Mouse (Mus musculus): Measurements from ENCODE around the gene Mydgf. TPM values are rescaled to one million over a fixed set of nuclear protein-coding genes. Genes with fewer than 3 reads are reported as not detected.

Mydgf gene
- polyA plus RNA-seq, 1 experiment from 2014 or later = 94.7 TPM

GRCm38 (mm10) chr17:56164510-56164909, 19.2 kb downstream of the Mydgf start:
- no peaks in the 10 kb centered on the region for H3K36me3 ChIP-seq (ENCODE audit: control insufficient read depth, insufficient read depth, low read length)
- no peak overlapping the region for H3K9ac ChIP-seq (replicated peaks; ENCODE audit: low read depth, low read length)
- no peak for ATAC-seq (ENCODE audit: insufficient number of reproducible peaks, insufficient read depth, low FRiP score, low read depth)
- H3K27me3 ChIP-seq (ENCODE audit: control insufficient read depth, insufficient read depth, low read length) = no peaks in the 10 kb centered on the region
- peaks cover 16% of the 10 kb centered on the region for H3K4me1 ChIP-seq (ENCODE audit: control insufficient read depth, insufficient read depth, low read length)
- WGBS = 78% methylated on average over 3 of the region's 3 CpGs
- H3K27ac ChIP-seq (ENCODE audit: low read length) = no peak overlapping the region
- no peak overlapping the region for H3K4me2 ChIP-seq (replicated peaks; ENCODE audit: low read depth, low read length)
- H3K4me3 ChIP-seq (ENCODE audit: low read depth, low read length) = no peak overlapping the region
- no peaks in the 10 kb centered on the region for H3K9me3 ChIP-seq (ENCODE audit: control insufficient read depth, low read depth, low read length)

DNA sequence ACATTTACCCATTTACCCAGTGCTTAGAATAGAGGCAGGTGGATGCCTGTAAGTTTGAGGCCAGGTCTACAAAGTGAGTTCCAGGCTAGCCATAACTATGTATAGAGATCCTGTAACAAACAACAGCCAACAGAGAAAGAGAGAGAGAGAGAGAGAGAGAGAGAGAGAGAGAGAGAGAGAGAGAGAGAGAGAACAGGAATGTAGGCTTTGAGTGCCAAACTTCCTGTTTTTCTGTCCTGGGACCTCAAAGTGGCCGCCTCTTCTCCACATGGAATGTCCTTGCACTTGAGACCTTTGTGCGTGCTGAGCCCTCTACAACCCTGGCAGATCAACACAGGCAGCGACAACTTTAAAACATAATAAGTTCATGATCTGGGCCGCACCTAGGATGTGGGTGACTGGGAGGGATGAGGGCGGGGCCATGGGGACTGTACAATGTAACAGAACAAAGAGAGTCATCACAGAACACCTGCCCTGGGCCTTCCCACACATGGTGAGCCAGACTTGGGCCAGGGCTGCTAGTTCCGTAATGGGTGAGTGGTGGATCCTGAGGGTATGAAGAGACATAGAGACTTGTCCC, 20.1 kb downstream of the Mydgf start:
- WGBS = 65% methylated on average over 6 of the region's 6 CpGs
- H3K4me2 ChIP-seq (replicated peaks; ENCODE audit: low read depth, low read length) = peak overlapping the region; percentile 73
- ATAC-seq (ENCODE audit: insufficient number of reproducible peaks, insufficient read depth, low FRiP score, low read depth) = no peak
- H3K4me3 ChIP-seq (ENCODE audit: low read depth, low read length) = no peak overlapping the region
- no peak overlapping the region; the same call in 1 of the 2 replicates for H3K9ac ChIP-seq (replicated peaks; ENCODE audit: low read depth, low read length)
- H3K36me3 ChIP-seq (ENCODE audit: control insufficient read depth, insufficient read depth, low read length) = no peaks in the 10 kb centered on the region
- no peaks in the 10 kb centered on the region for H3K27me3 ChIP-seq (ENCODE audit: control insufficient read depth, insufficient read depth, low read length)
- peaks cover 16% of the 10 kb centered on the region for H3K4me1 ChIP-seq (ENCODE audit: control insufficient read depth, insufficient read depth, low read length)
- no peaks in the 10 kb centered on the region for H3K9me3 ChIP-seq (ENCODE audit: control insufficient read depth, low read depth, low read length)
- H3K27ac ChIP-seq (ENCODE audit: low read length) = no peak overlapping the region

- Histone ChIP-seq H3K4me3 (ENCODE audit: low read depth, low read length) (peak within 1 kb of the TSS; percentile 40), H3K4me2 (replicated peaks; ENCODE audit: low read depth, low read length) (peak within 1 kb of the TSS; percentile 73), H3K9ac (replicated peaks; ENCODE audit: low read depth, low read length) (peak within 1 kb of the TSS; percentile 30; the same call in 1 of the 2 replicates), H3K27me3 (ENCODE audit: control insufficient read depth, insufficient read depth, low read length) (no peaks in the 10 kb centered on the region), H3K4me1 (ENCODE audit: control insufficient read depth, insufficient read depth, low read length) (peaks cover 16% of the 10 kb centered on the region), H3K9me3 (ENCODE audit: control insufficient read depth, low read depth, low read length) (no peaks in the 10 kb centered on the region), H3K27ac (ENCODE audit: low read length) (no peak within 1 kb of the TSS), H3K36me3 (ENCODE audit: control insufficient read depth, insufficient read depth, low read length) (no peaks in the 10 kb centered on the region)
- 1% methylated on average over 30 of the region's 30 CpGs for WGBS
- ATAC-seq (ENCODE audit: insufficient number of reproducible peaks, insufficient read depth, low FRiP score, low read depth) = peak; percentile 97
Observed at GRCm38 (mm10) chr17:56162231-56162774, 21.4 kb downstream of the Mydgf start, which contains the start of gene Tnfaip8l1. Tnfaip8l1 (plus strand) TSS chr17:56162477.

DNA sequence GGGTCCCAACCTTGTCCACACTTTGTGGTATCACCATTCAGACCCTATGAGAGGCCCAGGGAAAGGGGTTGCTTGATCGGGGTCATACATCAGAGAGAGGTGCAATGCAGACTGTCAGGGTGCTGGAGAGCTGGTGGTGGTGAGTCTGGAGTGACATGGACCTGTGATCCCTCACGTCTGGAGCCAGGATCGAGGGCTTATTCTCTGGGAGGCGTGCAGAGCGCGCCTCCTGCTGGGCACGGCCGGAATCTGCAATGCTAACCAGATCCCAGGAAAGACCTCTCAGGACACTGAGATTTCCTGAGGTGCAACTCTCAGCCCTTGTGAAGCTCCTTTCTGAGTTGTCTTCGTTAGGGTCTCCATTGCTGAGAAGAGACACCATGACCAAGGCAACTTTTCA, 24.0 kb downstream of the Mydgf start:
- Histone ChIP-seq H3K27ac (ENCODE audit: low read length) (no peak overlapping the region), H3K9me3 (ENCODE audit: control insufficient read depth, low read depth, low read length) (no peaks in the 10 kb centered on the region), H3K36me3 (ENCODE audit: control insufficient read depth, insufficient read depth, low read length) (no peaks in the 10 kb centered on the region), H3K27me3 (ENCODE audit: control insufficient read depth, insufficient read depth, low read length) (no peaks in the 10 kb centered on the region), H3K9ac (replicated peaks; ENCODE audit: low read depth, low read length) (no peak overlapping the region), H3K4me1 (ENCODE audit: control insufficient read depth, insufficient read depth, low read length) (peaks cover 16% of the 10 kb centered on the region), H3K4me2 (replicated peaks; ENCODE audit: low read depth, low read length) (no peak overlapping the region), H3K4me3 (ENCODE audit: low read depth, low read length) (no peak overlapping the region)
- ATAC-seq (ENCODE audit: insufficient number of reproducible peaks, insufficient read depth, low FRiP score, low read depth) = no peak
- 1% methylated on average over 9 of the region's 9 CpGs for WGBS

- Histone ChIP-seq H3K4me3 (ENCODE audit: low read depth, low read length) (no peak overlapping the region), H3K27ac (ENCODE audit: low read length) (no peak overlapping the region), H3K4me1 (ENCODE audit: control insufficient read depth, insufficient read depth, low read length) (0 out of 2 replicates have a peak, but pooled peaks cover 3% of the 10 kb centered on the region), H3K9me3 (ENCODE audit: control insufficient read depth, low read depth, low read length) (no peaks in the 10 kb centered on the region), H3K9ac (replicated peaks; ENCODE audit: low read depth, low read length) (no peak overlapping the region), H3K27me3 (ENCODE audit: control insufficient read depth, insufficient read depth, low read length) (peaks cover 5% of the 10 kb centered on the region), H3K4me2 (replicated peaks; ENCODE audit: low read depth, low read length) (no peak overlapping the region), H3K36me3 (ENCODE audit: control insufficient read depth, insufficient read depth, low read length) (no peaks in the 10 kb centered on the region)
- WGBS = 31% methylated on average over 9 of the region's 9 CpGs
- ATAC-seq (ENCODE audit: insufficient number of reproducible peaks, insufficient read depth, low FRiP score, low read depth) = peak; percentile 63; the same call in 1 of the 2 replicates
Observed at GRCm38 (mm10) chr17:56153643-56154042, 30.1 kb downstream of the Mydgf start.

GRCm38 (mm10) chr17:56149897-56150296, 33.8 kb downstream of the Mydgf start:
- whole genome bisulfite sequencing = 53% methylated on average over 2 of the region's 2 CpGs
- peaks cover 15% of the 10 kb centered on the region for H3K27me3 ChIP-seq (ENCODE audit: control insufficient read depth, insufficient read depth, low read length)

DNA sequence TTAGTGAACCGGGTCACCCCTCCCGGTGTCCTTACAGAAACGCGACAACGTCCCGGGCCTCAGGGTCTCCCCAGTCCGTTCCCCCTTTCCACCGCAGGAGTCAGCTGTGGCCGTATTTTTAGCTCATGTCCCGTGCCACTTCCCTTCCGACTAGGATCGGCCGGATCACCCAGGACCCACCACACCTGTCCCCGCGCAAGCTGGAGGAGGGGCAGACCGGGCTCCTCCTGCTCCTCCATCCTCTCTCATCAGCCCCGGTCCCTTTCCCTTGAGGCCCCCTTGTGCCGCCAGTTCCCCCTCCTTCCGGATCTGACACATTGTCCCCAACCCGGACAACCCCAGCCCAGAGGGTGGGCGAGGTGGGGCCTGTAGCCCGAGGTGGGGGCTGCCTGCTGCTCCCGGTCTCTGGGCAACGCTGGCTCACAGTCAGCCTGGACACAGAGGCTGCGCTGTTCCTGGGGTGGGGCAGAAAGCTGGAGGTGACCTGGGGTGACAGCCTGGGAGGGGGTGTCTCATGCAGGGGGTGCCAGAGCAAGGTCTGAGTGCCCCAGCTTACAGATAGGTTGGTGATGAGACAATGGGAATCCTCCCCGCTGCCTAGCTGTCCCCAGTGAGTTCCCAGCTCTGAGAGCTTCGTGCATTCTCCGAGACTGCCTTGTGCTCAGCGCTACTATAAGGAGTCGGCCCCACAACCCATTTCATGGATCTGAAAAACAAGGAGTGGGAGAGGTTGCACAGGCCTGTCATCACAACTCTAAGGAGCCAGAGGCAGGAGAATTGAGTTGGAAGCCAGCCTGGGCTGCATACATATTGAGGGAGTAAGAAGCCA, 34.7 kb downstream of the Mydgf start:
- Histone ChIP-seq H3K4me1 (ENCODE audit: control insufficient read depth, insufficient read depth, low read length) (0 out of 2 replicates have a peak, but pooled peaks cover 3% of the 10 kb centered on the region), H3K4me3 (ENCODE audit: low read depth, low read length) (peak overlapping the region; percentile 20; the same call in 1 of the 2 replicates), H3K9ac (replicated peaks; ENCODE audit: low read depth, low read length) (no peak overlapping the region), H3K36me3 (ENCODE audit: control insufficient read depth, insufficient read depth, low read length) (no peaks in the 10 kb centered on the region), H3K27me3 (ENCODE audit: control insufficient read depth, insufficient read depth, low read length) (peaks cover 19% of the 10 kb centered on the region), H3K9me3 (ENCODE audit: control insufficient read depth, low read depth, low read length) (no peaks in the 10 kb centered on the region), H3K4me2 (replicated peaks; ENCODE audit: low read depth, low read length) (peak overlapping the region; percentile 31), H3K27ac (ENCODE audit: low read length) (no peak overlapping the region)
- WGBS = 3% methylated on average over 30 of the region's 30 CpGs
- no peak for ATAC-seq (ENCODE audit: insufficient number of reproducible peaks, insufficient read depth, low FRiP score, low read depth)

More at GRCm38 (mm10) chr17:56149897-56150296, 33.8 kb downstream of the Mydgf start:
- no peak for ATAC-seq (ENCODE audit: insufficient number of reproducible peaks, insufficient read depth, low FRiP score, low read depth)
- Histone ChIP-seq H3K9me3 (ENCODE audit: control insufficient read depth, low read depth, low read length) (no peaks in the 10 kb centered on the region), H3K4me2 (replicated peaks; ENCODE audit: low read depth, low read length) (no peak overlapping the region), H3K4me3 (ENCODE audit: low read depth, low read length) (no peak overlapping the region), H3K36me3 (ENCODE audit: control insufficient read depth, insufficient read depth, low read length) (no peaks in the 10 kb centered on the region), H3K9ac (replicated peaks; ENCODE audit: low read depth, low read length) (no peak overlapping the region), H3K27ac (ENCODE audit: low read length) (no peak overlapping the region), H3K4me1 (ENCODE audit: control insufficient read depth, insufficient read depth, low read length) (0 out of 2 replicates have a peak, but pooled peaks cover 3% of the 10 kb centered on the region)

DNA sequence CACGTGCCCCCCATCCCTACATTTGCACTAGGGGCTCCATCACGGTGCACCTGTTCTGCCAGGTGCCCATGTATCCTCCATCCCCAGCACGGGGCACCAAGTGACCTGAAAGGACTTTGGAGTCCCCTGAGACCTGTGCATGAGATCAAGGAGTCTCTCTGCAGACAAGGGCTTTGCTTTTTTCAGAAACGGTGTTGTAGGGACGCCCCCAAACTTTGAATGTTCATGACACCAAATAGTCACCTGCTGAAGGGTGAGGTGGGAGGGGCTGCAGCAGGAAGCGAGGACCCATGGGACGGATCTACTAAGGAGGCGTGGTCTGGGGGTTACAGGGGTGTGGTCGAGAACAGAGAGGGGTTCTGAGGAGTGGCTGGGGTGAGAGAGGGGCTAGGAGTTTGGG, 35.4 kb downstream of the Mydgf start:
- Histone ChIP-seq H3K4me2 (replicated peaks; ENCODE audit: low read depth, low read length) (peak overlapping the region; percentile 31), H3K9ac (replicated peaks; ENCODE audit: low read depth, low read length) (no peak overlapping the region), H3K36me3 (ENCODE audit: control insufficient read depth, insufficient read depth, low read length) (no peaks in the 10 kb centered on the region), H3K4me1 (ENCODE audit: control insufficient read depth, insufficient read depth, low read length) (no peaks in the 10 kb centered on the region), H3K9me3 (ENCODE audit: control insufficient read depth, low read depth, low read length) (no peaks in the 10 kb centered on the region), H3K4me3 (ENCODE audit: low read depth, low read length) (peak overlapping the region; percentile 20; the same call in 1 of the 2 replicates), H3K27me3 (ENCODE audit: control insufficient read depth, insufficient read depth, low read length) (peaks cover 19% of the 10 kb centered on the region), H3K27ac (ENCODE audit: low read length) (no peak overlapping the region)
- no peak for ATAC-seq (ENCODE audit: insufficient number of reproducible peaks, insufficient read depth, low FRiP score, low read depth)
- WGBS = 21% methylated on average over 9 of the region's 9 CpGs

Data from stomach, embryonic 14.5 days (tissue).